Mouse (Mus musculus) cerebellum, postnatal 4 days (tissue): ENCODE measurements around the gene Ntrk1.
A peak's percentile ranks its signal among the peaks of the same experiment; 100 is the strongest.

Experiments used
- DNase-seq, 2 experiments: peaks; one replicate each; pipeline ENCODE4 v3.0.0; 2022; ENCODE audit warnings: low spot score in 2 of 2, mixed read lengths in 1 of 2

The Ntrk1 gene

GRCm38 (mm10) chr3:87785626-87786214 lies 9.2 kb downstream of the Ntrk1 start:
- no peak for DNase-seq

- no peak for DNase-seq
Measured at GRCm38 (mm10) chr3:87785156-87785555, 9.8 kb downstream of the Ntrk1 start.

GRCm38 (mm10) chr3:87783282-87784023 lies 11.5 kb downstream of the Ntrk1 start:
- DNase-seq, result no peak

- no peak for DNase-seq
Measured at GRCm38 (mm10) chr3:87779086-87779485, 15.9 kb downstream of the Ntrk1 start.

GRCm38 (mm10) chr3:87778283-87778682 lies 16.7 kb downstream of the Ntrk1 start:
- no peak for DNase-seq

GRCm38 (mm10) chr3:87771088-87771487 lies 23.9 kb downstream of the Ntrk1 start:
- no peak for DNase-seq

GRCm38 (mm10) chr3:87770280-87770679 lies 24.7 kb downstream of the Ntrk1 start:
- peak in 1 of 2 experiments; percentile 57 for DNase-seq

GRCm38 (mm10) chr3:87769506-87769905 lies 25.5 kb downstream of the Ntrk1 start:
- no peak for DNase-seq

- peak; percentile 65 to 72 for DNase-seq
Measured at GRCm38 (mm10) chr3:87768844-87769243, 26.1 kb downstream of the Ntrk1 start.

GRCm38 (mm10) chr3:87768431-87768830 lies 26.5 kb downstream of the Ntrk1 start:
- no peak for DNase-seq

GRCm38 (mm10) chr3:87767764-87768163 lies 27.2 kb downstream of the Ntrk1 start:
- DNase-seq, result no peak

- DNase-seq, result no peak
Measured at GRCm38 (mm10) chr3:87766284-87766667, 28.7 kb downstream of the Ntrk1 start.

- no peak for DNase-seq
Measured at GRCm38 (mm10) chr3:87765631-87766283, 29.2 kb downstream of the Ntrk1 start.

- DNase-seq, result no peak
Measured at GRCm38 (mm10) chr3:87765091-87765490, 29.9 kb downstream of the Ntrk1 start.

- DNase-seq, result no peak
Measured at GRCm38 (mm10) chr3:87764506-87764905, 30.5 kb downstream of the Ntrk1 start.

GRCm38 (mm10) chr3:87763683-87764289 lies 31.2 kb downstream of the Ntrk1 start:
- peak in 1 of 2 experiments; percentile 38 for DNase-seq

GRCm38 (mm10) chr3:87763202-87763601 lies 31.8 kb downstream of the Ntrk1 start:
- no peak for DNase-seq

- DNase-seq, result no peak
Measured at GRCm38 (mm10) chr3:87761408-87762375, 33.3 kb downstream of the Ntrk1 start.

GRCm38 (mm10) chr3:87758641-87759040 lies 36.3 kb downstream of the Ntrk1 start:
- DNase-seq, result no peak

- no peak for DNase-seq
Measured at GRCm38 (mm10) chr3:87756488-87756887, 38.5 kb downstream of the Ntrk1 start.

GRCm38 (mm10) chr3:87755964-87756363 lies 39.0 kb downstream of the Ntrk1 start:
- peak; percentile 88 to 94 for DNase-seq
